Mouse (Mus musculus) left cerebral cortex, adult 11 months (tissue): Measurements from ENCODE around the gene Med4.

ENCODE experiments used
- DNase-seq: peaks from one replicate; pipeline ENCODE4 v3.0.0; 2022; ENCODE audit warnings: low spot score

The Med4 gene

DNA sequence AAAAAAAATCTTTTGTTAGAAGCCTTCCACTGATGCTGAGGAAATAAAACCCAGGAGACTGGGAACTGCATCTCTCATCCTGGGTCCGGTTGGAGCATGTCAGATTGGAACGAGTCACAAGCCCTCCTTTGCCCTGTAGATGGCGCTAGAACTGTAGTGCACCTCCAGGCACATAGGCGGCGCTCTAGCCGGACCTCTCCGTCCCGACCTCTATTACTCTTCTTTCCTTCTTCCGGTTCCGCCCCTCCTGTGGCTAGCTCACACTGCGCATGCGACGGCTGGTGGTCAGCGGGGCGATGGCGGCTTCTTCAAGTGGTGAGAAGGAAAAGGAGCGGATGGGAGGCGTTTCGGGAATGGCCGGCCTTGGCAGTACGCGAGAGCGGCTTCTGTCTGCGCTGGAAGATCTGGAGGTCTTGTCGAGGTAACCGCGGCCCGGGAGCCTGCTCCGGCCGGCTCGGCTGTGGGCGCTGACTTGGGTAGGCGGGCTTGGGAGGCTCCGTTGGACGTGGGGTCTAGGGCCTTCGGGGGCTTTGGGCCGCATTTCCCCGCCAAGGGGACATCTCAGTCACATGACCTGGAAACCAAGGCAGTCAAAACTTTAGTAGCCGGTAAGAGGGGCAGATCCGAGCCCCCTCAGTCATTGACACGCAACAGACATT, at the start of gene Med4:
Med4 (plus strand) TSS at position 261 of the 659 bp plus-strand sequence.
- DNase-seq, result peak; percentile 91

DNA sequence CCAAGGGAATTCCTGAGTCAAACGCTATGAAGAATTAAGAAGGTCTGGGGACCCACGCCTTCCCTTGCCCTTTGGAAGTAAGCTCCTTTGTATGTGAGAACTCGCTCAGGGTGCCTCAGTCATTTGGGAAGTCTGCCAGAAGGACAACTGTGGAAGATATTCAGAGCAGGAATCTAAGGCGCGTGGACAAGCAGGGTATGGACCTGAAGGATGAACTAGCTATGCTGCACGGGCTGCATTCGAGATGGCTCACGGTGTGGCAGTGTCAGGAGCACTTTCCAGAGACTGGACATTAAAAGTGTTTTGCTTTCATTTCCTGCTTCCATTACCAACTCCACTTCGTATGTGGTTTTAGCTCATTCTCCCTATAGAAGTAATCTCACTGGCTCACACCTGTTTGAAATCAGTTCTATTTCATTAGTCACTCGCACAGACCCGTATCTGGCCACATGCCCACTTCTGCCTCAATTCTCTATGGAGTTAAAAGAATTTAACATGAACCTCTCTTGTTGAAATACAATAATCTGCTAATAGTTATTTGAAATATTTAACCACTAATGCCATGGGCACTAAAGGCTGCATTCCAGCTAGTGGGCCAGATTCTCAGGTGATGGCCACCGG, 49.2 kb upstream of the Med4 start:
- no peak for DNase-seq

DNA sequence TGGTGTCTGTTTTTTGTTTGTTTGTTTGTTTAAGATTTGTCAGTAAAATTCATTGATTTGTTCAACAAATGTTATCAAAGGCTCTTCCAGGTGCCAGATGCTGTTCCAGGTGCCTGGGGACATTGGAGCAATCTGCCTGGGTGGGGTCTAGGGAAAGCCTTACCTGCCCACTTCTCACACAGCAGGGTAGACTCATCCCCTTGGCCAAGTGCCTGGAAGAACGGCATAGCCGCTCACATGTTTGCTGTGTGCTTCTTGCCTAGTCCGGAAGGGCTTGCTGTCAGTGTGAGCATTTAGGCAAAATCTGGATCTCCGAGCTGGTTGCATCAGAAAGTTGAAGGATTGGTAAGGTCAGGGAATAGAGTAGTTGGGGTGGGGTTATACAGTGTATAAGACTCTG, 47.6 kb upstream of the Med4 start:
- DNase-seq, result no peak

DNA sequence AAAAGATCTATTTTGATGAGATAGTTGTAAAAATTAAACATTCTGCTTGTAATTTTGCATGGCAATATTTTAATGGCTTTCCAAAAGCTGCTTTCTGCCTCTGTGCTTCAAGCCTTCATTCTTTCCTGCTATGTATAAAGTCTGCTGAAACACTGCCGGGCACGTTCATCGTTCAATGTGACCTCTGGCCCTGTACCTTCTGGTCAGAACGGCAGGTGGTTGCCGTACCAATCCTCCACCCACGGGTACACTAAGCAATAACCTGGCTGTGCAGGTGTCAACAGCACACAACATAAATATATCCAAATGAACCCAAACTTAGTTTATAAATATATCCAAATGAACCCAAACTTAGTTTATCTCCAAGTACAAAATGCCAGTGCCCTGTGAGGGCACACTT, 42.1 kb upstream of the Med4 start:
- DNase-seq, result no peak

DNA sequence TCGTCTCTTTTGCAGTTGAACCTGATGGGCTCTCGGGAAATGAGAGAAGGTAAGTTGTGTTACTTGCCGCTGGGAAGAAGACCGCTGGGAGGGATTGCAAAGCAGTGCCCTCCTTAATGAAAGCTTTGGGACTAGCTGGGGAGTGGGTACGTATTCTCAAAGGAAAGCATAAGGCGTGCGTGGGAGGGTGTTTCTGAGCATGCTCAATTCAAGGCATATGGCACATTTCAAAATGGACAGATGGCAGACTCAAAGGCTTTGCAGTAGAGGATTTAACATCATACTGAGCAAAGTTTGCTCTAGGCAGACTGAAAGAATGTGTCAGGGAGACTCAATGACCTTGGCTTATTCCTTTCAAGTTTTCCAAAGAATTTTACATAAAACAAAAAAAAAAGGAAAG, 40.3 kb upstream of the Med4 start:
- DNase-seq, result peak; percentile 68

DNA sequence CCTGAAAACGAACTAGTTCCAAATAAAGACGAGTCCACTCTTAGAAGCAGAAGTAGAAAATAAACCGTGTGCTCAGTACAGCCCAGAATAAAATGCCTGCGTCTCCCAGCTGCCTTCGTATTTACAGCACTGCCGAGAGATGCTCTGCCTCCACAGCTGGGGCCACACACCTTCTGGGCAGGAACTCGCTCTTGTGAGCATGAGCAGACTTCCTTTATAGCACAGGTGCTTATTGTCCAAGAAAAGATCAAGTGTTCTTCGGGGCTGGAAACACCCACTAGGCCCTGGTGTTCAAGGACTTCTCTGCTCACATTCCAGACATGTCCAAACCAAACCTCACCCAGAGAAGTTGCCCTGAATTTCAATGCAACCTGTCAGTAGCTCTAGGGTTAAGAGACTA, 39.2 kb upstream of the Med4 start:
- no peak for DNase-seq

DNA sequence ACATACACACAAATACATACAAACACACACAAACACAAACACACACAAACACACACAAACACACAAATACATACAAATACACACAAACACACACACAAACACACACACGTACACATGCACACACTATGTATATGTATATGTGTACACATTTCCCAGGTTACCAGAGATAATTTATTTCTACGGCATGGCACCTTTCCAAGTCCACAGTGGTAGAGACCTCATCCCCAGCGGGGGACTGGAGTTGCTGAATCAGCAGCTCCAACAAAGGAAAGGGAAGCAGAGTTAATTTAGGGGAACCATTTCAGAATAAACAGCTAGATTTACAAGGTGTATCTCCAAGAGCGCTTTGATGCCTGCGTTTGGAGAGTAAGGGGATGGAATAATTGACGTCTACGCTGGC, 37.6 kb upstream of the Med4 start:
- DNase-seq, result no peak

DNA sequence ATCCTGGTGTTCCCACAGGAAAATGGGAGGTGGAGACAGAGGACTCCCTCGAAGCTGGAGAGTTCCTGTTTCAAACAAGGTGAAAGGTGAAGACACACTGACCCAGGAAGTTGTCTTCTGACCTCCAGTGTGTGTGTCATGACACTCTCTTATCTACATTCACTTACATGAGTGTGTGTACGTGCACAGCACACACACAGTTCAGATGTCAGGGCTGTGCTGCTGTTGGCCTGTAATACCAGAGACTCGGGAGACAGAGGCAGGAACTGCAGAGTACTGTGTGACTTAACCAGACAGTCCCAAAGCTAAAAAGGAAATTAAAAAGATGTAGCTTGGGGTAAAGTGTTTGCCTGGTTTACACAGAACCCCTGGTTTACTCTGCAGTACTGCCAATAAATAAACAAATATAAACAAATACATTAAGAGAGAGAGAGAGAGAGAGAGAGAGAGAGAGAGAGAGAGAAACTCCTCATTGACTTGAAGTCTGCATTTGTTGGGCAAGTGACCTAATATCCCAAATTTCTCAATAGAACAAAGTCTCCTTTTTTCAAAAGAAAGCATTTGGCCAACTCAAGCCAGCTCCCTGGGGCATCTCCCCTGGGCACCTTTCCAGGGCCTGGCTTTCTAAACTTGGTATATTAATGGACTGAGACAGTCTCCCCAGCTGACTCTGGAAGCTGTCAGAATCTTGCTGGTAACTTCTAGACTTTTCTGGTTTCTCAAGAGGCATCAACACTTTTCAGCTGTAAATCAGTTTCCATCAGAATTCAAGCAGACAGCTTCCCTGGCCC, 36.0 kb upstream of the Med4 start:
- DNase-seq, result no peak

DNA sequence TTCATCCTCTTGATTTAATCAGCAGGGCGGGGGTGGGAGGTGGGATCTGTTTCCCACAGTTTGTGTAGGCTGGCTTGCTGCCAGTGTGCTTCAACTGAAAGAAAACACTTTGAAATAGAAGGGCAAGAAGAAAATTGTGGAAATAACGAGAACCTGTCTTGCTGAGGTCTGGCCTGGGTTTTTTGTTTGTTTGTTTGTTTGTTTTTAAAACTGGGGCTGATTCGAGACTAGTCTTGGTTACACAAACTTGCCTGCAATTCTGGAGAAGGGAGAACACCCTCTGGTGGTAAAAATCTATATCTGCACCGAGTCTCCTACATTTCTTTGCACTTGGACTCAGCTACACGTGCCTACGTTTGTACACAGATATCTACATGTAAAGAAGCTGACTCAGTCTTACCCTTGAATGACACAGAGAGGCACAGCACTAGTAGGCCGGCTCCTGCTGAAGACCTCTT, 35.2 kb upstream of the Med4 start:
- DNase-seq, result peak; percentile 40

DNA sequence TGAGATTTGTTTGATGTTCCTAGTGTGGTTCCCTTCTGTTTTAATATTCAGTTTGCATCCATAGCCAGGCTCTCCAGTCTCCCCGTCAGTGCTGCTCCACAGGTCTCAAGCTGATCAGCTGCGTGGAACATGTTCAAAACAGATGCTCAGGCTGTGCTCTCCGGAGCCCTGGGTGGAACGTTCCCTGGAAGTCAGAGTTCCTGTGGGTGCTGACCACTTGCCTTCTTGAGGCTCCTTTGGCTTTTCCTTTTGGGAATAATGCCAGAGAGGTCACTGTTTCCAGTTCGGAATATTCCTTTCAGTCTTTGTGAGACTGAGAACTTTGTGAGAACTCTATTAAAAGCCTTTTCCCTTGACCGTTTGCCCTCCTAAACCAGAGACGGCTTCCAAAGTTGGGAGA, 34.3 kb upstream of the Med4 start:
- DNase-seq, result no peak

DNA sequence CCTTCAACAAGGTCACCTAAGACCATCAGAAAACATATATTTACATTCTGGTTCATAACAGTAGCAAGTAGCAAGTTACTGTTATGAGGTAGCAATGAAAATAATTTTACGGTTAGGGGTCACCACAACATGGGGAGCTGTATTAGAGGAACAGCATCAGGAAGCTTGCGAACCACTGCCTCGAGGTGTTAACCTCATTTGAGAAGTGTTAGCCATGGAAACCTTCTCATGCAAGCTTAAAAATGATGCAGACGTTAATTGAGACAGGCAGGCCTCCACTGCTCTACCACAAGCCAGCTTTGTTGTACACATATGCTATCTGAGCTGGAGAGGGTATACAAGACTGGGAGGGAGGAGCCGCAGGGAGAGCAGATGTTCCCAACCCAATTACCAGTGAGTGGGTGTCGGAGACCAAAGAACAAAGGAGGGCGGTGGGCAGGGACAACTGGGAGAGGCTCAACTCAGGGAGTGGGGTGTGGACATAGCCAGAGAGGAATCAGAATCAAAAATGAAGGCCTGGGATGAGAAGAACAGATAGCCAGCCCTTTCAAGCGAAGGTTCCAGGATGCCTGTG, 33.4 kb upstream of the Med4 start:
- no peak for DNase-seq

DNA sequence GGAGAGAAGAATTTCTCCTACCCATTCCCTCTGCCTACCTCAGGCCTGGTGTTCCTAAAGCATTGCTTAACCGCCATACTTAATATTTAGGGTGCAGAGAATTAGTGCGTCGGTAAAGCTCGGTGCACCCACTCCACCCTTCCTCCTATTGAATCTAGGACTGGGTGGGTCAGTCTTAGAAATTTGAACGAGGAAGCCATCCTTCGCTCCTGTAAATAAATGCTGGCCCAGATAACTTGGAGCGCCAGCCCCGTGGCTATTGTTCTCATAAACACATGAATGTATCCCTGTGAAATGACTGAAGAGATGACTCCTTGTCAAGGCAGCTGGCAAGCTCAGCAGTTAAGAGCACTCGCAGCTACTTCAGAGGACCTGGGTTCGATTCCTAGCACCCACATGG, 32.7 kb upstream of the Med4 start:
- no peak for DNase-seq

DNA sequence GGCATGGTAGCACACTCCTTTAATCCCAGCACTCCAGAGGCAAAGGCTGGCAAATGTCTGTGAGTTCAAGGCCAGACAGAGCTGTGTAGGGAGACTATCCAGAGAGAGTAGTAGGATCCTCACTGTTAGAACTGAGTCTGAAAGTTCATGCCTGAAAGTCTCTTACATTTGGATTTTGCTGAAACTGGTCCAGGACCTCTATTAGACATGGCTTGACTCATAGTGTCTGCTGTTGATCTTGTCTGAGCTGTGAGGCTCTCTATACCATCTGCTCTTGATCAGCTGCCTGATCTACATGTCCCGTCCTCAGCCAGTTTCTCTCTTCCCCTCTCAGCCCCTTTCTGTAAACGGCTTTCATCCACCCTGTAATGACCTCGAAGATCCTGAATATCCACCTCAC, 31.5 kb upstream of the Med4 start:
- no peak for DNase-seq

DNA sequence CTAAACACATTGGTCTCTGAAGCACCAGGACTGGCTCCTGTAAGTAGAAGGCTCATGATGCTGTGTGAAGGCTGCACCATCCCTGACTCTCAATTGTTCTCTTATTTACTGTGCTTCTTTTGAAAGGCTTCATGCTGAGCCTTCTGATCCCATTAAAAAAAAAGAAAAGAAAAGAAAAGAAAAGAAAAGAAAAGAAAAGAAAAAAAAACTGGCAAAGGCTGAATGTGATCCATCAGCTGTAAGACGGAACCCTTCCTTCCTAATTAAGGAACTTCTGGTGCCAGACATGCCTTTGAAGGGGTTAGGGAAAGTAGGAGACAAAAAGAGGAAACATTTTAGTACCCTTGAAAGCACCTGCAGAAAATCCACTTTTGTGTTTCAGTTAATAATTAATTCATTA, 30.1 kb upstream of the Med4 start:
- DNase-seq, result no peak

DNA sequence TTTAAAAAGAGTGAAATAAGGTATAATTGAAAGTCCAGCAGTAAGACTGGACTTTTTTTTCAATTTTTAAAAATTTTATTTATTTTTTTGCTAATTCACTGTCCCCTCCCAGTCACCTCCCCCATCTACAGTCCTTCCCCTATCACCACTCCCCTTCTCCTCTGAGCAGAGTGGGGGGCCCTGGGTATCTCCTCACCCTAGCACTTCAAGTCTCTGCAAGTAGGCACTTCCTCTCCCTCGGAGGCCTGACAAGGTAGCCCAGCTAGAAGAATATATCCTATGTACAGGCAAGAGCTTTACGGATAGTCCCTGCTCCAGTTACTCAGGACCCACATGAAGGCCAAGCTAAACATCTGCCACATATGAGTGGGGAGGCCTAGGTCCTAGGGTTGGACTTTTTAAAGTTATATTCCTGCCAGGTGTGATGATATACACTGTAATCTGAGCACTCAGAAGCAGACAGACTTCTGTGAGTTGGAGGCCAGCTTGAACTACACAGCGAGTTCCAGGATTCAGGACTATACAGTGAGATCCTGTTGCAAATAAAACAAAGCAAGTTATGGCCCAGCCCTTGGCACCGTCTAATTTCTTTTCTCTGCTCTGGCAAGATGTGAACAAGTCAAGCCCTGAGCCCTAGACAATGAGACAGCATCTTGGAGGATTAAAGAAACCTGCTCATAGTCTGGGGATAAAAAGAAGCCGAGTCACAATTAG, 26.2 kb upstream of the Med4 start:
- DNase-seq, result no peak

DNA sequence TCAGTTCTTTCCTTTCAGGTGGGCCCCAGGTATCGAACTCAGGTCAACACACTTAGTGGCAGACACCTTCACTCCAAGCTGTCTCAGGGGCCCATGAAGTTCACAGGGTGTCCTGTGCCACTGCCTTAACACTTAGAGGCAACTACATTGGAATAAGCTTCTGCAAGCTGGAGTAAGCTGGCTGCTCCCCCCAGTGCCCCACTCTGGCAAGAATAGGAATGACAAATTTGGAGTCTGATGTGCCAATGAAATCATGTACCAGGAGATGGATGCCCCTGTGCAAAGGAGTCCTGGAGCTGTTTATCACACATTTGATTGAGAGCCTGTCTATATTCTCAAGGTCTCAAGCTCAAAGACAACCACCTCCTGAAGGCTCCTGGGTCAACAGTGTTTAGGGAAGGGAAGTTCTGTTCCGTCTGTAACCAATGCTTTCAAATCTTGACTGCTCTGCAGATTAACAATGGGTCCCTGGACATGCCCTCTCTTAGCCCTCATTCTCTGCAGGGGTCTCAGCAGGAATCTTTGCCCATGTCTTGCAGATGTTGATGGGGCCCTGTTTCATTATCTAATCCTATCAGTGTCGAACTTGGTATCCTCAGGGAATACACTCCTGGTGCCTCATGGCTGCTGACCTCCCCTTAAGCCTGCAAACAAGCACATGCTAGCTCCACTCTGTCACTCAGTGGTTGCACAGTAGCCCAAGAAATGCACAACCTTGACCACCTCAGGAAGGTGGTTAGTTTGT, 25.3 kb upstream of the Med4 start:
- DNase-seq, result no peak

DNA sequence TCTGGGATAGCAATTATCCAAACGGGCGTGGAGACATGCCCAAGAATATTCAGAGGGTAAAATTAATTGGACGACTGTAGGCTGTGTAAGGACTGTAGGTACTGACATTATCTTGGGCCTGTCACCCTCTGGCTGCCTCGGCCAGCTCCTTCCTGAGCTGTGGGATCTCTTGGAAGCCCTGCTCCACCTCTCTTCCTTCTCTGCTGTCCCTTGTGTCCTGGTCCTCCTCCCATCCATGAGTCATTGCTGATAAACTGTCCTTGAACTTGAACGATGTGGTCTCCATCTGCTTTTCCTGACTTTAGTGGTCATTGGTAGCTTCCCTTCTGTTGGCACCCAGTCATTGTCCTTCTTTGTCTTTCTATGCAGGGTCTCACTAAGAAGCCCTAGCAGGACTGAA, 23.2 kb upstream of the Med4 start:
- no peak for DNase-seq

DNA sequence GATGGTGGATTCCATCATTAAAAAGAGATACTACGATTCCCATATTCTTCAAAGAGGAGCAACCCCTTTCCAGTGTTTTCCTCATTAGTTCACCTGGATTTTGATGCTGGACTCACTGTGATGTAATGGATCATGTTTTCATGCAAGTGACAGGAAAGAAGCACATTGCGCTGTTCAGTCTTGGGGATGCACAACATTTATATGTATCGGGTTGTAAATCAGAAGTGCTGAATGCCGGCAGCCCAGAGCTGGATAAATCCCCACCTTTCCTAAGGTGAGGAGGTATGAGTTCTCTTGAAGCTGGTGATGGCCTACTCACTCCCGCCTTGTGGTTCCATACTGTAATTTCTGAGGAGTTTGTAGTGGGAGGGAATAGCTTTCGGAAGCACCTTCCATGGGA, 16.5 kb upstream of the Med4 start:
- DNase-seq, result no peak

DNA sequence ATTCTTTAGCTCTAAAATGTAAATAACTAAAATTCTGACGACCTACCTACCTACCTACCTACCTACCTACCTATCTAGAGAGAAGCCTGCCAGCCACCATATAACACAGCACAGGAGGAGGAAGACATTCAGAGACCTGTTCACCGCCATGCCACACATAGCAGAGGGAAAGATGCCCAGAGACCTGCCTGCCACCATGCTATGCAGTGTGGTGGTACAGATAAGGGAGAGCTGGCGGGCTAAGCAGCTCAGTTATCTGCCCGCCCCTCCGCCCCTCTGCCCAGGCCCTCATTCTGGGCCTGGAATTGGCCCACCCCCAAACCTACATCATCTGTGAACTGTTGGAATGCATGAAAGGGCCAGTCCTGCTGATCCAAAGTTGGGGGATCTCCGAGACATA, 15.7 kb upstream of the Med4 start:
- DNase-seq, result no peak

DNA sequence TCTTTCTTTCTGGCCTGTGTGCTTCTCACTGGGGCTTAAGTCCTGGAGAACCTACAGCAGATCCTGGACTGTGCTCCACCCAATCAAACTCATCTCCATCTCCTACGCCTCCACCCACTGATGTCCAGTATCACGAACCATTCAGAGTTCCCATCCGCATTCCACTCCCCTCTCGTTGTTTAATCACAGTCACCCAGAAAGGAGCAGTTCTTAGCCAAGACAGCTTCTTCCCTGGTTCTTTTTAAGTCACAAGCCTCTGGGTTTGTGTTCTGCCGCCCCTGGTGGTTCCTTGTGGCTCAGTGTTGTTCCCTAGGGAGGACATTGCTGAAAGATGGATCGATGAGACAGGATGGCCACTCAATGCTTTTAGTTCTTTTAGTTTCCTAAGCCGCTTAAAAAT, 14.1 kb upstream of the Med4 start:
- DNase-seq, result no peak

DNA sequence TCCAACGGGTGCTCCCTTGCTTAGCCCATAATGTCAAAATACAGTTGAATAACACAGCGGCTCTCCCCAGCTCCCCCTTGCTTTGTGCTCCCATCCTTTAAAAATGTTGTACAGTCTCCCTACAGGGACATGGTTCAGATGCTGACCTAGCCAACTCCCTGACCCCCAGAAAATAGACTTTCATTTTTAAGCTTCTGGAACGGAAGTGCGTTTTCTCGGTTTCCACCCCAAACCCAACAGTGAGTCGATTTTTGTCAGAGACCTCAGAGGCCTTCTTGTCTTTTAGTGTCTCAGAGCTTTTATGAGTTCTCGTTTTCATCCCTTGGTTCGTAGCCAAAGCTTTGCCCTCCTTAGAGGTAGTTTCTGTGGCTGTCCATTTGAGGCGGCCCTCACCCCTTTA, 8.5 kb upstream of the Med4 start:
- no peak for DNase-seq

DNA sequence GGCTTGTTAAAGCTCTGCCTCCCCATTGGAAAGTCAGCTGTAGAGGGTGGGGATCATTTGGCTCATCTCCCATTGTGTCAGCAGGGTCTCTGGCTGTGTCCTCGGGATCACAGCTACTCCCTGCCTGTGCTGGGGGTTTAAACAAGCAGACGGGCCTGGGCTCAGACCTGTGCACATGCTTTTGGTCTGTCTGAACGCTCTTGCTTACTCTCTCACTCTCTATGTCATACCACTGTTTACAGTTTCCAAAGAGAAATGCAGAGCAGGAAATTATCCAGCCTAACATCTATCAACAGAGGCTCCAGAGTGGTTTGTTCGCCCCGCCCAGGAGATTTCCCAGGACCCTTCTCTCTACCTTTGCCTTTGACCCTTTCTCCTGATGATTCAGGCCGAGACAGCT, 8.1 kb upstream of the Med4 start:
- DNase-seq, result no peak
